Mouse (Mus musculus) bone marrow, adult 2 months (tissue): ENCODE measurements around the gene Mmd2. TPM values are rescaled to one million over a fixed set of nuclear protein-coding genes. Genes with fewer than 3 reads are reported as not detected.
A peak's percentile ranks its signal among the peaks of the same experiment; 100 is the strongest.

Experiments used
- H3K27ac ChIP-seq: fragments of 200-500 bp; 2 replicates; pipeline ENCODE4 v1.5.1; 2012; ENCODE audit warnings: low read depth, mild to moderate bottlenecking, control low read depth, inconsistent platforms, low read length; ENCODE audit not compliant: control insufficient read depth, poor library complexity, insufficient read depth
- H3K4me1 ChIP-seq: fragments of 200-500 bp; 2 replicates; pipeline ENCODE4 v1.6.1; 2011; ENCODE audit warnings: low read length; ENCODE audit not compliant: control insufficient read depth, insufficient read depth
- H3K4me3 ChIP-seq: fragments of 200-500 bp; replicated peaks from 2 replicates; pipeline ENCODE3; 2011; ENCODE audit warnings: mild to moderate bottlenecking, low read depth, low read length, control low read depth; ENCODE audit not compliant: control insufficient read depth
- CTCF ChIP-seq: fragments of 200-500 bp; IDR thresholded peaks from 2 replicates; pipeline ENCODE4 v1.5.1; 2011; ENCODE audit warnings: low read length, control low read depth; ENCODE audit not compliant: control insufficient read depth, insufficient read depth
- POLR2A ChIP-seq: fragments of 200-500 bp; IDR thresholded peaks from 2 replicates; pipeline ENCODE4 v1.6.1; 2011; ENCODE audit warnings: low read depth, mild to moderate bottlenecking, control low read depth, low read length, borderline replicate concordance; ENCODE audit not compliant: control insufficient read depth
- WGBS: fragments of 180-500 bp; shearing (Covaris S2); methylation state at CpG from one replicate; pipeline ENCODE4 v1.1.7; 2018; 5-methylcytosine and 5-hydroxymethylcytosine counted together
- polyA plus RNA-seq: library from polyadenylated mRNA; stranded (reverse); fragments of >200 nt; gene quantifications from 2 replicates; pipeline ENCODE4 v1.2.4, GENCODE M21; 2011; ENCODE audit warnings: low replicate concordance; ENCODE audit not compliant: missing spikeins, insufficient read depth, insufficient read length

Gene Mmd2
- polyA plus RNA-seq = not detected in 2 replicates

- H3K4me3 ChIP-seq = no peak within 1 kb of the TSS
- no peak within 1 kb of the TSS for H3K27ac ChIP-seq
- WGBS = 6% methylated on average over 42 of the region's 42 CpGs
- H3K4me1 ChIP-seq = no peaks in the 10 kb centered on the region
- TF ChIP-seq CTCF (no peak), POLR2A (no peak)
Observed at GRCm38 (mm10) chr5:142608259-142608988, at the start of gene Mmd2. Mmd2 (minus strand) TSS chr5:142608800.

GRCm38 (mm10) chr5:142652266-142652665 is 43.7 kb upstream of the Mmd2 start:
- WGBS = 88% methylated on average over 4 of the region's 4 CpGs
- Histone ChIP-seq H3K4me1 (peaks cover 7% of the 10 kb centered on the region; the same call in 1 of the 2 replicates), H3K27ac (no peak overlapping the region), H3K4me3 (no peak overlapping the region)
- TF ChIP-seq POLR2A (no peak), CTCF (no peak)

- WGBS = 72% methylated on average over 6 of the region's 6 CpGs
- peak overlapping the region; percentile 75; the same call in 1 of the 2 replicates for H3K27ac ChIP-seq
- no peak for TF ChIP-seq CTCF
- TF ChIP-seq POLR2A = no peak
- H3K4me1 ChIP-seq = peaks cover 7% of the 10 kb centered on the region; the same call in 1 of the 2 replicates
- H3K4me3 ChIP-seq = no peak overlapping the region
Observed at GRCm38 (mm10) chr5:142650794-142651497, 42.3 kb upstream of the Mmd2 start.

GRCm38 (mm10) chr5:142650390-142650789 is 41.8 kb upstream of the Mmd2 start:
- Histone ChIP-seq H3K4me3 (no peak overlapping the region), H3K27ac (peak overlapping the region; percentile 74), H3K4me1 (peaks cover 7% of the 10 kb centered on the region; the same call in 1 of the 2 replicates)
- 42% methylated on average over 3 of the region's 3 CpGs for whole genome bisulfite sequencing
- TF ChIP-seq CTCF (no peak), POLR2A (no peak)

- peak overlapping the region; percentile 74 for H3K27ac ChIP-seq
- TF ChIP-seq POLR2A (no peak), CTCF (no peak)
- H3K4me1 ChIP-seq = peaks cover 7% of the 10 kb centered on the region; the same call in 1 of the 2 replicates
Observed at GRCm38 (mm10) chr5:142649460-142650050, 41.0 kb upstream of the Mmd2 start.

GRCm38 (mm10) chr5:142648162-142648561 is 39.6 kb upstream of the Mmd2 start:
- TF ChIP-seq POLR2A = no peak
- no peak for TF ChIP-seq CTCF
- Histone ChIP-seq H3K4me3 (no peak overlapping the region), H3K4me1 (peaks cover 7% of the 10 kb centered on the region; the same call in 1 of the 2 replicates), H3K27ac (no peak overlapping the region)
- WGBS = 87% methylated on average over 7 of the region's 7 CpGs

More at GRCm38 (mm10) chr5:142649460-142650050, 41.0 kb upstream of the Mmd2 start:
- no peak overlapping the region for H3K4me3 ChIP-seq
- 77% methylated on average over 4 of the region's 4 CpGs for WGBS

GRCm38 (mm10) chr5:142641331-142642051 is 32.9 kb upstream of the Mmd2 start:
- peak overlapping the region; percentile 55; the same call in 1 of the 2 replicates for H3K27ac ChIP-seq
- H3K4me3 ChIP-seq = no peak overlapping the region
- no peak for TF ChIP-seq CTCF
- WGBS = 89% methylated on average over 6 of the region's 6 CpGs
- H3K4me1 ChIP-seq = peaks cover 2% of the 10 kb centered on the region; the same call in 1 of the 2 replicates
